Mouse (Mus musculus) lung, embryonic 15.5 days (tissue): ENCODE results near the gene Abcc4. TPM values are rescaled to one million over a fixed set of nuclear protein-coding genes. Genes with fewer than 3 reads are reported as not detected.

Experiments
- ATAC-seq: fragments of 200-750 bp; cut with Nextera tagmentation; 2 replicates; pipeline ENCODE4 v1.8.0; 2017; ENCODE audit warnings: moderate number of reproducible peaks, borderline replicate concordance; ENCODE audit not compliant: low FRiP score, low TSS enrichment; ENCODE audit errors: extremely low read depth
- H3K27ac ChIP-seq: fragments of 300-500 bp; sonication (generic); 2 replicates; pipeline ENCODE4 v1.5.1; 2015; ENCODE audit warnings: moderate library complexity, mild to moderate bottlenecking, inconsistent platforms
- H3K27me3 ChIP-seq: fragments of 300-500 bp; sonication (generic); 2 replicates; pipeline ENCODE4 v1.6.1; 2015; ENCODE audit warnings: inconsistent platforms
- H3K36me3 ChIP-seq: fragments of 300-500 bp; sonication (generic); 2 replicates; pipeline ENCODE4 v1.6.1; 2015; ENCODE audit warnings: inconsistent platforms
- H3K4me1 ChIP-seq: fragments of 300-500 bp; sonication (generic); 2 replicates; pipeline ENCODE4 v1.6.1; 2015; ENCODE audit warnings: inconsistent platforms
- H3K4me2 ChIP-seq: fragments of 300-500 bp; sonication (generic); 2 replicates; pipeline ENCODE4 v1.6.1; 2015; ENCODE audit warnings: inconsistent platforms, mild to moderate bottlenecking, moderate library complexity
- H3K4me3 ChIP-seq: fragments of 300-500 bp; sonication (generic); 2 replicates; pipeline ENCODE4 v1.5.1; 2015; ENCODE audit warnings: mild to moderate bottlenecking, inconsistent platforms
- H3K9ac ChIP-seq: fragments of 300-500 bp; sonication (generic); 2 replicates; pipeline ENCODE4 v1.6.1; 2015; ENCODE audit warnings: inconsistent platforms
- H3K9me3 ChIP-seq: fragments of 300-500 bp; sonication (generic); 2 replicates; pipeline ENCODE4 v1.6.1; 2016; ENCODE audit warnings: inconsistent platforms
- WGBS: fragments of 180-500 bp; shearing (Covaris S2); methylation state at CpG from one replicate; pipeline ENCODE4 v1.1.7; 2015; 5-methylcytosine and 5-hydroxymethylcytosine counted together
- polyA plus RNA-seq: library from polyadenylated mRNA; unstranded; fragments of >200 nt; fragmentation: Nextera tagmentation; extraction: Ambion mirVana; gene quantifications from 2 replicates; pipeline ENCODE4 v1.2.1, GENCODE M21; 2015

The Abcc4 gene
- polyA plus RNA-seq, 1 experiment from 2014 or later = 2.3 TPM

DNA sequence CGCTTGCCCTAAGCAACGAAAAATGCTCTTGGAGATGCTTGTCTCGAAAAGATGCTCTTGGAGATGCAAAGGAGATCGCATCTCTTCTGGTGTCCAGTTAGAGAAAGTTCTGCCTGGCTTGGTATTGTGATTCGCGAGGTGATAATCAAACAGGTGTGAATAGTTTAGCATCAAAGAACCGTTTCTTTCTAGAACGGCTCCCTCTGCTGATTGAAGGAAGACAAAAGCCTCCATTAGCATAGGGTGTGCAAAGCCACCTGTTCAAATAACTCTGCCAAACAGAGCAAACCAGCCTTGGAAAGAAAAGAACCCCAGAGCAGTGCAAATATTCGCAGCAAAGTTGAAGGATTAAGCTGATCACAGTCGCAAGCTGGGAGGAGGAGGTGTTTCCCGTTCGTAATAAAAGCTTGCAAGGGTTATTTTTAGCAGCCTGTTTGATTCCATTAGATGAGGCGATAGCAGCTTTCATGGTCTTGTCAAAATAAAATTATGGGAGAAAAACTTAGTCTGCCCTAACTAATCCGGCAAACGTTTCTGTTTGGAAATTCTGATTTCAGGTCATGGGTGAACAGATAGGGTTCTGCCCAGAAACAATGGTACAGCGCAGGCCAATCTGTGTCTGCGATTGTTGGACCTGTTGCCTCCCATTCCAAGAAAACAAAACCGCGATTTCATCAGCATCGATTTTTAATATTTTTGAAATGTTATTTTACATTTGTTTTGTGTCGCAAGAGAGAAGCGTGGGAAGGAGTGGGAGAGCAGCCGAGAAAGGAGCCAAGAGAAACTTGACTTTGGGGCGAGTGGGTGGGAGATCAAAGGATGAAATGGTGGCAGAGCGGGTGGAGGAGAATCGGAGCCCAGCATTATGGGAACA lies 231.6 kb downstream of the Abcc4 start:
- H3K9ac ChIP-seq = peak overlapping the region; percentile 23; the same call in 1 of the 2 replicates

DNA sequence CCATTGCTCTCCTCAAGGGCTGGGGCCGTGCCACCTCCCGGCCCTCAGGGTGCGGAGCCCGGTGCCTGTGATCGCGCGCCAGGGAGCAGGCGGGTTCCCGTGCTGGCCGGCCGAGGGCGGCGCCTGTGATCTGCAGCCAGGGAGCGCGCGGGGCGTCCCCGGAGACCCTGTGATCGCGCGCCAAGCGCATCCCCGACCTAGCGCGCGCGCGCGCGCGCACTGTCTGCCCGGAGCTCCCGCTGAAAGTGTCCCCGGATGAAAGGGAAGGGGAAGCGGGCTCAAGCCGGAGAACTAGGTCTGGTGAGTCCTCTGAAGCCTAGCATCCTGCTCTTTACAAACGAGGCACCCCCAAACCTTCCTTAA lies 232.2 kb downstream of the Abcc4 start:
- H3K4me2 ChIP-seq = peak overlapping the region; percentile 87
- peaks cover 24% of the 10 kb centered on the region; the same call in 1 of the 2 replicates for H3K4me1 ChIP-seq
- ATAC-seq = peak; percentile 60; the same call in 1 of the 2 replicates
- under 1% methylated on average over 37 of the region's 37 CpGs for WGBS
- H3K9ac ChIP-seq = peak overlapping the region; percentile 23
- peak overlapping the region; percentile 63 for H3K27ac ChIP-seq
- peak overlapping the region; percentile 44 for H3K4me3 ChIP-seq
- no peaks in the 10 kb centered on the region for H3K36me3 ChIP-seq
- no peaks in the 10 kb centered on the region for H3K9me3 ChIP-seq
- H3K27me3 ChIP-seq = peaks cover 28% of the 10 kb centered on the region

More for the DNA sequence above, 231.6 kb downstream of the Abcc4 start:
- Histone ChIP-seq H3K36me3 (no peaks in the 10 kb centered on the region), H3K27ac (peak overlapping the region; percentile 63), H3K4me3 (peak overlapping the region; percentile 44), H3K27me3 (peaks cover 28% of the 10 kb centered on the region), H3K9me3 (no peaks in the 10 kb centered on the region), H3K4me2 (peak overlapping the region; percentile 87), H3K4me1 (peaks cover 24% of the 10 kb centered on the region; the same call in 1 of the 2 replicates)
- 12% methylated on average over 26 of the region's 26 CpGs for WGBS
- peak; percentile 60; the same call in 1 of the 2 replicates for ATAC-seq

GRCm38 (mm10) chr14:118473188-118473830 lies 232.7 kb downstream of the Abcc4 start:
- peak overlapping the region; percentile 87 for H3K4me2 ChIP-seq
- H3K27me3 ChIP-seq = peaks cover 28% of the 10 kb centered on the region
- H3K36me3 ChIP-seq = no peaks in the 10 kb centered on the region
- WGBS = 8% methylated on average over 20 of the region's 20 CpGs
- H3K9me3 ChIP-seq = no peaks in the 10 kb centered on the region
- peak overlapping the region; percentile 44 for H3K4me3 ChIP-seq
- peaks cover 24% of the 10 kb centered on the region; the same call in 1 of the 2 replicates for H3K4me1 ChIP-seq
- H3K27ac ChIP-seq = peak overlapping the region; percentile 63
- H3K9ac ChIP-seq = peak overlapping the region; percentile 23; the same call in 1 of the 2 replicates
- ATAC-seq = no peak; the same call in 1 of the 2 replicates

- WGBS = 60% methylated on average over 2 of the region's 2 CpGs
- Histone ChIP-seq H3K27ac (no peak overlapping the region), H3K9me3 (no peaks in the 10 kb centered on the region), H3K4me1 (no peaks in the 10 kb centered on the region), H3K4me3 (no peak overlapping the region), H3K9ac (no peak overlapping the region), H3K36me3 (no peaks in the 10 kb centered on the region), H3K4me2 (no peak overlapping the region), H3K27me3 (no peaks in the 10 kb centered on the region; the same call in 1 of the 2 replicates)
- ATAC-seq = no peak
Observed at GRCm38 (mm10) chr14:118465331-118465730, 240.7 kb downstream of the Abcc4 start.

DNA sequence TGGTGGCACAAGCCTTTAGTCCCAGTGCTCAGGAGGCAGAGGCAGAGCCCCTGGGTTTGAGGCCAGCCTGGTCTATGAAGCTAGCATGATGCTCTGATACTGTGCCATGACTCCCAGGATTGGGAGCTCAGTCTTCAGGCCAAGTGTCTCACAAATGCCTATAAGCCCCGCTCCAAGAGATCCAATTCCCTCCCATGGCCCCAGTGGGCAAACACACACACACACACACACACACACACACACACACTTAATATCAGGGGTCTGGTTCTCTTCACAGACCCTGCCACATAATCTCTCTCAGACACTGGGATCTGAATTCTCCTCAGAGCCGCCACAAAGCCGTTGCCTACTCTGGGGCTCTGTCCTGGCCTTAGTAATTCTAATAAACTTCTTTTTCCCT lies 241.6 kb downstream of the Abcc4 start:
- Histone ChIP-seq H3K9me3 (no peaks in the 10 kb centered on the region), H3K4me1 (no peaks in the 10 kb centered on the region), H3K27ac (no peak overlapping the region), H3K4me2 (no peak overlapping the region), H3K4me3 (no peak overlapping the region), H3K9ac (no peak overlapping the region), H3K36me3 (no peaks in the 10 kb centered on the region), H3K27me3 (no peaks in the 10 kb centered on the region; the same call in 1 of the 2 replicates)
- no peak for ATAC-seq
- WGBS = 84% methylated on average over 3 of the region's 3 CpGs

- no peak for ATAC-seq
- Histone ChIP-seq H3K4me3 (no peak overlapping the region), H3K9ac (no peak overlapping the region), H3K4me2 (no peak overlapping the region), H3K27ac (no peak overlapping the region), H3K27me3 (no peaks in the 10 kb centered on the region), H3K36me3 (no peaks in the 10 kb centered on the region), H3K9me3 (no peaks in the 10 kb centered on the region), H3K4me1 (no peaks in the 10 kb centered on the region)
- 53% methylated on average over 4 of the region's 4 CpGs for WGBS
Observed at GRCm38 (mm10) chr14:118452572-118452971, 253.4 kb downstream of the Abcc4 start.

- Histone ChIP-seq H3K4me2 (no peak overlapping the region), H3K9me3 (no peaks in the 10 kb centered on the region), H3K4me1 (peaks cover 15% of the 10 kb centered on the region), H3K27me3 (peaks cover 68% of the 10 kb centered on the region), H3K27ac (no peak overlapping the region), H3K36me3 (no peaks in the 10 kb centered on the region), H3K4me3 (no peak overlapping the region), H3K9ac (no peak overlapping the region)
- 73% methylated on average over 8 of the region's 8 CpGs for WGBS
- no peak for ATAC-seq
Observed at GRCm38 (mm10) chr14:118440155-118440554, 265.9 kb downstream of the Abcc4 start.

- H3K36me3 ChIP-seq = no peaks in the 10 kb centered on the region
- peak overlapping the region; percentile 19; the same call in 1 of the 2 replicates for H3K9ac ChIP-seq
- peaks cover 91% of the 10 kb centered on the region for H3K27me3 ChIP-seq
- peak overlapping the region; percentile 88 for H3K4me2 ChIP-seq
- ATAC-seq = peak; percentile 49
- H3K4me3 ChIP-seq = peak overlapping the region; percentile 43
- under 1% methylated on average over 36 of the region's 36 CpGs for WGBS
- H3K27ac ChIP-seq = no peak overlapping the region
- H3K4me1 ChIP-seq = peaks cover 15% of the 10 kb centered on the region
- no peaks in the 10 kb centered on the region for H3K9me3 ChIP-seq
Observed at GRCm38 (mm10) chr14:118437156-118437931, 268.7 kb downstream of the Abcc4 start.

DNA sequence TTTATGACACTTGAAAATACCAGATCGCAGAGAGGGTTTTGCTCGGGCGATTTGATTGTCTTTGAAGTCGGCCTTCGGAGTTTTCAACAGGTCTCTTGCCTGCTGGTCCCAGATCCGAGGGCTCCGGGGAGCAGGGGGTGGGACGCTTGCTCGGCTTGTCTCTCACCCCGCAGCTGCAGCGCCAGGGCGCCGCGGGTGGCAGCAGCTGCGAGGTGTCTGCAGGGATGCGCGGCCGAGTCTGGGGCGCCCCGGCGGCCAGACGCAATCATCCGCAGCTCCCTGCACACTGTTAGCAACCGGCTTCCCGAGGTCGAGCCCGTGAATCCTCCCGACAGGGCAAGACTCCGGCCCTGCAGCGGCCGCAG lies 269.2 kb downstream of the Abcc4 start:
- H3K9me3 ChIP-seq = no peaks in the 10 kb centered on the region
- H3K36me3 ChIP-seq = no peaks in the 10 kb centered on the region
- no peak overlapping the region for H3K27ac ChIP-seq
- peaks cover 15% of the 10 kb centered on the region for H3K4me1 ChIP-seq
- H3K27me3 ChIP-seq = peaks cover 86% of the 10 kb centered on the region
- H3K4me3 ChIP-seq = peak overlapping the region; percentile 43
- 0% methylated on average over 31 of the region's 31 CpGs for WGBS
- peak overlapping the region; percentile 88 for H3K4me2 ChIP-seq
- H3K9ac ChIP-seq = peak overlapping the region; percentile 19; the same call in 1 of the 2 replicates
- peak; percentile 67; the same call in 1 of the 2 replicates for ATAC-seq

- no peak for ATAC-seq
- H3K4me2 ChIP-seq = no peak overlapping the region
- no peaks in the 10 kb centered on the region for H3K9me3 ChIP-seq
- H3K27ac ChIP-seq = no peak overlapping the region
- no peak overlapping the region for H3K4me3 ChIP-seq
- peaks cover 77% of the 10 kb centered on the region for H3K27me3 ChIP-seq
- no peaks in the 10 kb centered on the region for H3K36me3 ChIP-seq
- no peak overlapping the region for H3K9ac ChIP-seq
- WGBS = 22% methylated on average over 12 of the region's 12 CpGs
- H3K4me1 ChIP-seq = peaks cover 15% of the 10 kb centered on the region
Observed at GRCm38 (mm10) chr14:118435676-118436330, 270.2 kb downstream of the Abcc4 start.

DNA sequence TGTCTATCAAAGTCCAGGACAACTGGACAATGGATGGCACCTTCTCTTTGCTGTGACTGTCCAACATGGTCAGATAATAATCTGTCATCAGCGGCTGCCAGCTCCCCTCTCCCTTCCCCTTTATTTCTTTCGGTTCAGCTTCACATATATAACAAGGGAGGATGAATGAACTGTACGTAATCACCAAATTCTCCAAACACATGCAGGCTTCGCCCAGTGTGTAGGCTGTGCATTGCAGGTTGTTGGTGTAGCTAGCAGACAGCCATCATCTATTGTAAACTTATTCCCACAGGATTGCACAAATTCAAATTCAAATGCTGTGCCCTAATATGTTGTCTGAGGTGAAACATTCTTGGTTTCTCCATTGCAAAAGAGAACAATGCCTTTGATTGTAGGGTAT lies 271.2 kb downstream of the Abcc4 start:
- no peaks in the 10 kb centered on the region for H3K36me3 ChIP-seq
- no peak overlapping the region for H3K9ac ChIP-seq
- H3K4me3 ChIP-seq = no peak overlapping the region
- 76% methylated on average over 4 of the region's 4 CpGs for WGBS
- no peak for ATAC-seq
- H3K4me1 ChIP-seq = peaks cover 15% of the 10 kb centered on the region
- H3K27ac ChIP-seq = no peak overlapping the region
- H3K9me3 ChIP-seq = no peaks in the 10 kb centered on the region
- peaks cover 69% of the 10 kb centered on the region for H3K27me3 ChIP-seq
- no peak overlapping the region for H3K4me2 ChIP-seq
